Mouse (Mus musculus) thymus, postnatal 0 days (tissue): ENCODE measurements around the gene Ptprcap. TPM values are rescaled to one million over a fixed set of nuclear protein-coding genes. Genes with fewer than 3 reads are reported as not detected.
"Not testable (repeated sequence)": the region's sequence is repeated elsewhere in the genome, so short reads cannot be mapped to it uniquely, and the experiment has no call there.

ENCODE experiments used
- DNase-seq: peaks from one replicate; pipeline ENCODE4 v3.0.0-alpha.2; 2015; ENCODE audit warnings: low spot score
- polyA plus RNA-seq: library from polyadenylated mRNA; unstranded; fragments of >200 nt; fragmentation: Nextera tagmentation; extraction: Ambion mirVana; gene quantifications from 2 replicates; pipeline ENCODE4 v1.2.1, GENCODE M21; 2015

The Ptprcap gene
- polyA plus RNA-seq, 1 experiment from 2014 or later = 929 TPM

- peak; percentile 99 for DNase-seq
These were observed 27.4 kb upstream of the Ptprcap start, which contains the start of gene Aip for GRCm38 (mm10) chr19:4125741-4126696. Gene Aip (minus strand): TSS chr19:4125858.

DNA sequence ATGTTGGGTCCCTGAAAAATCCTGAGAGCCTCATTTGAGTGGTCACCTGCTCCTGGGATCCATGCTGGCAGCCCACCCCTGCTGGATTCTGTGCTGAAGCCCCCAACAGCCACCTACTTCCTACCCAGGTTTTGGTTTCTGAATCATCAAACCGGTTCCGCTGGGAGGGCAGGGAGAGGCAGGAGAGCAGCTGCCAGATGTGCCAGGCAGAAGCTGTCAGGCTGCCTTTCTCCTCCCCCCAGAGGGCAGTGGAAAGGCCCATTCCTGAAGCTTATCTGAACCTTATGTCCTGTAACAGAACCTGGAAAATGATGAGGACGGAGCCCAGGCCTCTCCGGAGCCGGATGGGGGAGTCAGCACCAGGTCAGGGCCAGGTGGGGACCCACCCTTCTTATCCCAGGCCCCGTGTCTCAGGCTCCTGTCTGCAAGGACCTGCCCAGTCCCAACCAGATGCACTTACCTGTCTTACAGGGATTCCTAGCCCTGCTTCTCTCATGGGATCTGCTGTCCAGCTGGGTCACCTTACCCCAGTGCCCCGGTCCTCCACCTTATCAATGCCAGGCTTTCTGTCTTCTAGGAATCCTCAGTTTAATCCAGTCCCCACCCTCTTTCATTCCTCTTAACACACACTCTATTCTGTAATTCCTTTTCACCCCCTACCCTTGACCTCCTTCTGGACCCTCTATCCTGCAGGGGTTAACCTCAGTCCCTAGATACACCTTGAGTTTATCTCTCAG is 26.5 kb upstream of the Ptprcap start:
- DNase-seq = peak; percentile 32

DNA sequence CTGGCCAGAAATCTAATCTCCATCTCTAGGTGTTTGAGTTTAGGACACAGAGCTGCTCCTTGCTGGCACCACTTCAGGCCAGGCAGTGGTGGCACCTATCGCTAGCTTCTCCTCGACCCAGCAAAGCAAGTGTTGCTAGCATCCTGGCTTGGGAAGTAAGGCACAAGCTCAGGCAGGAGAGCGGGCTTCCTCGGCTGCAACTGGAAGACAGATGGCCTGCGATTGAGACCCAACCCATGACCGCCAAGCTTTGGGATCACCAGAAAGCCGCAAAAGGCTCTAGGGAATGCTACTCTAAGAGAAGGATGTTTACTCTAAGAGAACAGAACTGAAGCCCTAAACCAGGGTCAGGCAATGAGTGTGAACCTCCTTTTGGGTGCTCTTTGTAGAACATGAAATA is 23.9 kb upstream of the Ptprcap start:
- no peak for DNase-seq

GRCm38 (mm10) chr19:4130106-4130505 is 23.3 kb upstream of the Ptprcap start:
- no peak for DNase-seq

- no peak for DNase-seq
These were observed 22.3 kb upstream of the Ptprcap start for GRCm38 (mm10) chr19:4131075-4131474.

DNA sequence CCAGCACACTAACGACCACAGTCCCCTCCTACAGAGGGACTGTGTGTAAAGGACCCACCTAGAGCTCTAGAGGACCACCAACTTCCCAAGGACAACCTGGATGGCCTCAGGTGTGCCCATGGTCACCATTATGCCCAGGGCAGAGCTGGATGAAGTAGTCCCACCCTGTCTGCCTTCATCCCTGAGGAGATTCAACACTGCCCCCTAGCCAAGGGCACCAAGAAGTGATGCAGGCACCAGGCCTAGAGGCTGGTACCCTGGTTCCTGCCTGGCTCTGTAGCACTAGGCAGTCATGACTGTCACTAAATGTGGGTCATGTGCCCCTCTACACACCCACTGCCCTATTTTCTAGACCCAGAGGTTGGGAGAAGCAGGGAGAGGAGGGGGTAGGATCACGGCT is 21.6 kb upstream of the Ptprcap start:
- no peak for DNase-seq

DNA sequence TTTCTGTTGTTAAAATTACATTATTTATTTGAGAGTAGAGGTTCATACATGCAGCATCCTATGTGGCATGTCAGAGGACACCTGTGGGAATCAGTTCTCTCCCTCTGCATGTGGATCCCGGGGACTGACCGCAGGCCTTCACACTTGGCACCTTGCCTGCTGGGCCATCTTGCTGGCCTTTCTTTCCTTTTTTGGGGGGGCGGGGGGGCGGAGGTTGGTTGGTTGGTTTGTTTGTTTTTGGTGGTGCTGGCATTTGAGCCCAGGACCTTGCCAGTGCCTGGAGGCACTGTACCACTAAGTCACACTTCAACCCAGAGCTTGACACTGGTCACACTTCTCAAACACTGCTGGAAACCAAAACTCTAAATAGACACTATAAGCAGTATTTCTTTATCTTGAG is 19.1 kb upstream of the Ptprcap start:
- no peak for DNase-seq

- DNase-seq = not testable (repeated sequence)
These were observed 18.0 kb upstream of the Ptprcap start for GRCm38 (mm10) chr19:4135229-4135962.

GRCm38 (mm10) chr19:4135963-4136345 is 17.4 kb upstream of the Ptprcap start:
- DNase-seq = not testable (repeated sequence)

- DNase-seq = no peak
These were observed 16.9 kb upstream of the Ptprcap start for GRCm38 (mm10) chr19:4136463-4136862.

DNA sequence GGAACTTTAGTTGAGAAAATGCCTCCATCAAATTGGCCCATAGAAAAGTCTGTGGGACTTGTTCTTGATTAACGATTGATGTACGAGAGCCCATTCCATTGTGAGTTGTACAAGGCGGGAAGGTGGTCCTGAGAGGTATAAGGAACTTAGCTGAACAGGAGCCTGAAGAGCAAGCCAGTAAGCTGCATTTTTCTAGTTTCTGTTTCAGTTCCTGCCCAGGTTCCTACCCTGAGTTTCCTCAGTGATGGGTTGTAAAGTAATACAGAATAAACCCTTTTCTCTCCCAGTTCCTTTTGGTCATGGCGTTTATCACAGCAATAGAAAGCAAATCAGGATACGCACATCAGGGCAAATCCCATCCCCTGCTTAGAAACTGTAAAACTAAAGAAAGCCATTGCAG is 15.5 kb upstream of the Ptprcap start:
- DNase-seq = no peak

DNA sequence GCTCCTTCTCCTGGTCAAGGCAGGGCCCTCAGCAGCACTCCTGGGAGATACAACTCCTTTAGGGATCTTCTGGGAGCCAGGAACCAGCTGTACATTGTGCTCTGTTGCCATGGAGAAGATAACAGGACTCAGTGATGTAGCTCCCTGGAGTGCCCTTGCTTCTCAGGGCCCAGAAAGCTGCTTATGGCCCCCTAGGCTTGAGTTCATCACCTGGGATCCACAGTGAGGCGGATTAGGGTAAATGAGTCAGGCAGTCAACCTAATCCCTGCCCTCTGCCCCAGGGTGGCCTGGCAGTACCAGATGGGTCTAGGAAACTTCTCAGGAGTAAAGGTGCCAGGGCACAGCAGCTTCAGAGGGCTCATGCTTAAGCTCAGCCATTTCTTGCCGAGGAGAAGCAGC is 14.0 kb upstream of the Ptprcap start, which contains the start of gene Gpr152:
Gpr152 (plus strand) TSS at position 342 of the 400 bp plus-strand sequence.
- DNase-seq = no peak

GRCm38 (mm10) chr19:4140147-4140546 is 13.3 kb upstream of the Ptprcap start:
- no peak for DNase-seq

GRCm38 (mm10) chr19:4142416-4143173 is 10.8 kb upstream of the Ptprcap start:
- DNase-seq = no peak

- DNase-seq = no peak
These were observed 9.6 kb upstream of the Ptprcap start, which contains the start of gene Cabp4 for GRCm38 (mm10) chr19:4143759-4144268. Gene Cabp4 (minus strand): TSS chr19:4144033.

DNA sequence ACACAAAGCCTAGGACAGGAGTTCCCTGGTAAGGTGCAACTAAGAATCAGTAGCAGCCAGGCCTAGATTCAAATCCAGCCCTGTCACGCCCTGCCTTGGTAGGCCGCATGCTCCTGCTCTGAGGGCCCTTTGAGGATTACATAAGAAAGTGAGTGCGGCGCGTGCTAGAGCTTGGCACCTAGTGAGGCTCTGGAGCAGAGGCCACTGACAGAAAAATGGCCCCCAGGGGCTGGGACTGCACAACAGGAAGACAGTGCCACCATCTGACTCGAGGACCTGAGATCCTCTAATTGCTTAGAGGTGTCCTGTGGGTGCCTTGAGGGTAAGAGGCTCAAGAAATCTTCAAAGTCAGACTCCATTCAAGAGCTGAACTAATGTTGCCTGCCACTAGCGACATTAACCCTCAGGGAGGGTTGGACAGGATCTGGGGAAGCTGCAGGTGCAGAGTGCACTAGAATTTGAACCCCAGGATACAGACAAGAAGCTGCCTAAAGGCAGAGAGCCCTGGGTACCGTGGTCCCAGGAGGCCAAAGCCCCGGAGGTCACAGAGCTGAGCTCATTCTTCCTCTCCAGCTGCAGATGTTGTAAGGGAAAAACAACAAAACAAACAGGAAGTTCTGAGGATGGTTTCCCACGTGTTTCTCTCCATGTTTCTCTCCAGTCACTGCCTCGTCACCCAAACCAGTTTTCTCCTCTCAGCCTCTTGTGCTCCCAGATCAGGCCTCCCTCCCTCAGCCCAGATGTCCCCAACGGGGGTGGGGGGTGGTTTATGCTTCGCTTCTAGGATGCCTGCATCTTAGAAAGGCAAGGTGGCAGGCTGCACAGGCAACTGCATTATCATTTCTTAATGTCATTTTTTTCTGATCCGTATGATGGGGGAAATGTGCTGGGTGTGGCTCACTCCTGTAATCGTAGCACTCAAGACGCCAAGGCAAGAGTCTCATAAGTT is 8.6 kb upstream of the Ptprcap start:
- DNase-seq = peak; percentile 40

- DNase-seq = no peak
These were observed 7.5 kb upstream of the Ptprcap start for GRCm38 (mm10) chr19:4145936-4146335.

- DNase-seq = no peak
These were observed 6.9 kb upstream of the Ptprcap start for GRCm38 (mm10) chr19:4146366-4147021.

GRCm38 (mm10) chr19:4147022-4147405 is 6.4 kb upstream of the Ptprcap start:
- DNase-seq = no peak
